Mouse (Mus musculus) WW6 (cell line): Measurements from ENCODE around the gene Samd8.
A peak's percentile ranks its signal among the peaks of the same experiment; 100 is the strongest.

Experiments used
- DNase-seq: peaks from one replicate; pipeline ENCODE4 v3.0.0-alpha.2; 2013; ENCODE audit warnings: low read depth, low spot score

The Samd8 gene

DNA sequence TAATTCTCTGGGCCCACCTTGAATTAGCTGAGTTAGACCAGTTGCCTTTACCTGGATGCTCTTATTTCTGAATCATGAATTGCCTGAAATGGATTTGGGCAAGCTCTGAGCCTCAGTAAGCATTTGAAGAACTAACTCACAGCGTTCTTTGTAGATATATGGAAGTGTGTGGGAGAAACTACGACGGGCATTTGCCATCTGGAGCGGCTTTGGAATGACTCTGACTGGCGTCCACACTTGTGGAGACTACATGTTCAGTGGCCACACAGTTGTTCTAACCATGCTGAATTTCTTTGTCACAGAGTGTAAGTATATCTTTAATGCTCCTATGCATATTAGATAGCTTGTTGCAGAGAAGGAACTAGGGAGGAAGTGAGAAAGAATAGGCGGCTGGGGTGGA is 41.9 kb downstream of the Samd8 start:
- DNase-seq: no peak

GRCm38 (mm10) chr14:21800641-21801040 is 50.3 kb downstream of the Samd8 start:
- DNase-seq: no peak

DNA sequence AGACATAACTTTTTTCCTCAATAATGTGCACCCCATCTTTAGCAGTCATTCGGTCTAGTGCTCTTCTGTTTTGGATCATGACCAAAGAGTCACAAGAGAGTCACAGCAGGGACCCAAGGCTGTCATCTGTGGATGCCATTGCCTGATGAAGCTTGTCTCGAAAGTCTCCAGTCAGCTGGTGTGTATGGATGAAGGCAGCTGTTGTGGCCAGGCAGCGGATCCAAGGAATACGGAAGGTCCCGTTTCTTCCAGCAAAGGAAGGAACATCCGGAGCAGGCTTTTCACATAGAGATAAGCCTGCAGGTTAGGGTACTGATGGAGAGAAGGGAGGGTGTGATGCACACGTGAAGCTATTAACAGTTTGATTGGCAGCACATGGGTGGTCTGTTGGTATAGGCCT is 51.3 kb downstream of the Samd8 start:
- DNase-seq: no peak

GRCm38 (mm10) chr14:21802543-21803206 is 52.3 kb downstream of the Samd8 start:
- DNase-seq: no peak

DNA sequence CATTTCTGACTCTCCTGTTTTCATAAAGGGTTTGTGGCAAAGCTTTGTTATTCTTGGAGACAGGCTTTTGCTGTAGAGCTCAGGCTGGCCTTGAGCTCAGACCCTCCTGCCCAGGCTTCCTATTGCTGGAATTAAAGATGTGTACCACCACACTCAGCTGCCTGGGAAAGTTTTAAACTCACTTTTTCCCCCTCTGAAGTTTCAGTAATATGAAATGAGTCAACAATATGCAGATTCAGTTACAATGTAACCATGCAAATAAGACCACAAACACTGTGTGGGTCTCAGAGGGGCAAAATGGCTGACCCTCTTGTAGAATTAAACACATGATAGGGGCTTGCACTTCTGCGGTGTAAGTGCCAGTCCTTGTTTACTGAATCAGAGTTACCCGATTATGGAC is 55.9 kb downstream of the Samd8 start:
- no peak for DNase-seq

- DNase-seq: no peak
Observed at GRCm38 (mm10) chr14:21806631-21807160, 56.4 kb downstream of the Samd8 start.

- DNase-seq: no peak
Observed at GRCm38 (mm10) chr14:21808208-21808922, 58.0 kb downstream of the Samd8 start.

GRCm38 (mm10) chr14:21809418-21809817 is 59.1 kb downstream of the Samd8 start:
- no peak for DNase-seq

- no peak for DNase-seq
Observed at GRCm38 (mm10) chr14:21811301-21811700, 61.0 kb downstream of the Samd8 start.

- DNase-seq: no peak
Observed at GRCm38 (mm10) chr14:21811744-21812393, 61.5 kb downstream of the Samd8 start.

- peak; percentile 43 for DNase-seq
Observed at GRCm38 (mm10) chr14:21812590-21813162, 62.3 kb downstream of the Samd8 start.

- no peak for DNase-seq
Observed at GRCm38 (mm10) chr14:21813216-21813615, 62.9 kb downstream of the Samd8 start.

DNA sequence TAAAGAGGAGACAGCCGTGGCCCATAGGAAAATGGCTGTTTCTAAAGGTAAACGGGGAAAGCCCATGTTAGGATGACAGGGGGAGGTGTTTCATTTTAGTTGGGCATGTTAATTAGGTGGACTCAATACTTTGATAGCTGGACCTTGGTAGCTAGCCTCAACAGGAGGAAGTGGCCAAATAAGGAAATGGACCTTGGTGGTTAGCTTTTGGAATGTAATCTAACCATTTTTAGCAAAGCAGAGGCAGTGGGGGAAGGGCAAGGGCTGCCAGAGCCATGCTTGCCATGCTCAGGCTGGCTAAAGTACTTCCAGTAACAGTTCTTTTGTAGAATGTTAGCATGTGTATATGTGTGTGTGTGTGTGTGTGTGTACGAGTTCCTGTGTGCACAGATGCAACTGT is 63.5 kb downstream of the Samd8 start:
- DNase-seq: no peak

DNA sequence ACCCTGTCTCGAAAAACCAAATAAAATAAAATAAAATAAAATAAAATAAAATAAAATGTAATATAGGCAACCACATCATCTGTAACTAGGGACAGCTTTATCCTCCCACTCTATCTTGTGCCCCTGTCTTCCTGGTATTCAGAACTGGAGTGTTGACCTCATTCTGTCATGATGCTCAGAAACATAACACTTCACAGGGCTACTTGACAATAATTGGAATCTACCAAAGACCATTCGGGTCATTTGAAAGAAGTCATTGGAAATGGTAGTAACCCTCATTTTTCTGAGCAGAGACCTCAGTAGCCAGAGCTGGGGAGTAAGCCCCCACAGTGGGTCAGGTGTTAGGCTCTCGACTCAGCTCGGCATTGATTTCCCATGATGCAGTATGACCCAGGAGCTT is 64.3 kb downstream of the Samd8 start:
- DNase-seq: no peak

- no peak for DNase-seq
Observed at GRCm38 (mm10) chr14:21816255-21816654, 65.9 kb downstream of the Samd8 start.

DNA sequence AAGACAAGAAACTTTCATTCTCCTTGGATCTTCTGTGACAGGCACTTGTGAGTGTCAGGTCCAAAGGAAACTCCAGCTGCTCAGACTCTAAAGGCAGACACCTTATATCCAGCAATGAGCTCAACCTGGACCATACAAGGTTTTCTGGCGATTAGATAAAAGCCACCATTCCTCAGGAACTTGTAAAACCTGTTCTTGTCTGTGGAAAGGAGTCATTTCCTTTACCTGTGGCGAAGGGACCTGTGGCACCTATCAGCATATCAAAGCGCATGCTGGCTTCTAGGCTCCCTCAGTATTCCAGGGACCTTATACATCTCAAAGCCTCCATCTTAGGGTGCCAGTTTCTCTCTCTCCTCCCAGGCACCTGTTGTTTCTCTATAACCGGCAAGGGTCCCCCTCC is 67.1 kb downstream of the Samd8 start:
- no peak for DNase-seq

- no peak for DNase-seq
Observed at GRCm38 (mm10) chr14:21820880-21821505, 70.7 kb downstream of the Samd8 start.

GRCm38 (mm10) chr14:21822307-21822706 is 72.0 kb downstream of the Samd8 start:
- no peak for DNase-seq

DNA sequence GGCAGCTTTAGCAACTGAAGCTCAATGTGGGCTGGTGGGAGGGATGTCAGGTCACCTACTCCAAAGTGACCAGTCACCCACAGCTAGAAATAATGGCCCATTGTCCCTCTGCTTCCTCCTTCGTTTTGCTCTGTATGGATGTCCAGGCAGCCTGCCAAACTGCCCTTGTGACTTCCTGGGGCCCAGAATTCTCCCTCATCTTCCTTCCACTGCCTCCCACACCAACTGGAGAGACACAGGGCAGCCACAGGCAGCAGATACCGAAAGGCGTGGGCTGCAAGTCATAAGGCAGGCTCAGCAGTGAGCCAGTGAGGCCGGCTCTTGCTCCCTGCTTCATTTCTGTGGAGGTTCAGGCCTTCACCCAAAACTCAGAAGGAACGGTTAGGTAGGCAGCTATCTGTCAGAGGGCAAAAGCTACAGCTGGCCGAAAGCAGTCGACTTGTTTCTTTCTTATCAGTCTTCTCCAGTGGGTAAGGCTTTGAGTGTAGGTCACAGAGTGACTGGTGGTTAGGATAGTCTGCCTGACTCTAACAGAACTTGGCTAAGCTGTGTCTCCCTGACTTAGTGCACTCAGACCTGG is 72.6 kb downstream of the Samd8 start:
- no peak for DNase-seq

GRCm38 (mm10) chr14:21823897-21824296 is 73.6 kb downstream of the Samd8 start:
- DNase-seq: no peak

DNA sequence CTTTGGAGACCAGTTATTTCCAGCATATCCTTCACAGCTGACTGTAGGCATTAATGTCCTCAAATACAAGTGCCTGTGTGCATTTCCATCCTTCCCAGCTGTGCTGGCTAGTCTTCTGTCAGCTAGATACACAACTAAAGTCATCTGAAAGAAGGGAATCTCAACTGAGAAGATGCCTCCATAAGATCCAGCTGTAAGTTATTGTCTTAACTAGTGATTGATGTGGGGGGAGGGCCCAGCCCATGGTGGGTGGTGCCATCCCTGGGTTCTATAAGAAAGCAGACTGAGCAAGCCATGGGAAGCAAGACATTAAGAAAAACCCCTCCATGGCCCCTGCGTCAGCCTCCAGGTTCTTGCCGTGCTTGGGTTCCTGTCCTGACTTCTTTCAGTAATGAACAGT is 74.6 kb downstream of the Samd8 start, which contains the start of gene Vdac2:
Gene Vdac2 (plus strand): TSS at position 301 of the 400 bp plus-strand sequence.
- no peak for DNase-seq
